Mouse (Mus musculus) myocyte (in vitro differentiated cells): ENCODE results near the gene Nfya.

Experiments used
- MAX ChIP-seq: IDR thresholded peaks from one replicate; pipeline ENCODE4 v1.6.1; 2011; ENCODE audit warnings: low read depth, mild to moderate bottlenecking, control low read depth
- POLR2A ChIP-seq: IDR thresholded peaks from one replicate; pipeline ENCODE4 v1.6.1; 2011; ENCODE audit warnings: low read depth, mild to moderate bottlenecking, control low read depth, moderate library complexity; ENCODE audit not compliant: insufficient read length
- POLR2AphosphoS2 ChIP-seq: IDR thresholded peaks from one replicate; pipeline ENCODE4 v1.6.1; 2011; ENCODE audit warnings: low read depth, control low read depth; ENCODE audit not compliant: insufficient read length
- USF1 ChIP-seq: IDR thresholded peaks from one replicate; pipeline ENCODE4 v1.6.1; 2011; ENCODE audit warnings: low read depth, mild to moderate bottlenecking, control low read depth, moderate library complexity

DNA sequence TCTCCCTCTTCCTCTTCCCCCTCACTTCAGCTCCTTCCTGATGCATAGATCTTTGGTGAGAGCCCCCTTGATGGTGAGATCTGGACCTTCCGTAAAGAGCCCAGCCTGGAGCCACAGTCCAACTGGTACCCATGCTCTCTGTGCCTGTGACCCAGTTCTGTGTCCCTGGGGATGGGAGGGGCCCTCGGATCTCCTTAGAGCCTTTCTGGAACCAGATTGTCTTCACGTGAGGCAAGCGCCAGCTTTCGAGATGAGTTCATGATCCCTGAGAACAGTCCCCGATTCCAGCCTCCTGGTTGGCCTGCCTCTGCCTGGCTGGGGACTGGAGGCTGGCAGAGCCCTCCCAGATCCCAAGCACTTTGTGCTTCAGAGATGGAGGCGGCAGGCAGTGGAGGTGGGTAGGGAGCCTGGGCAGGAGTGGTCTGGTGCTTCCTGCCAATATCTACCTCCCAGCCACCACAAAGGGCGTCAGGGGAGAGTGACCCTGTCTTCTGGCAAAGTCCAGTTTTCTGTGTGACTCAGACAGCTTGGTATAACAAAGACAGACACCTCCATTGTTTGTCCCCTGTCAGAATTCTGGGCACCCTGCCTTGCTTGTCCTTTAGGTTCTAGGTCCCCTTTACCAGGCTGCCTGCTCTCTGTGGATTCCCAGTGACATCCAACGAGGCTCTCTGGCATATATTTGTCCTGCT lies 42.2 kb upstream of the Nfya start:
- TF ChIP-seq POLR2A, result no peak
- TF ChIP-seq MAX, result no peak
- TF ChIP-seq POLR2AphosphoS2, result no peak
- no peak for TF ChIP-seq USF1
